Mouse (Mus musculus): ENCODE data around the gene Gm17949. TPM values are rescaled to one million over a fixed set of nuclear protein-coding genes. Genes with fewer than 3 reads are reported as not detected.

Gm17949 gene
- polyA plus RNA-seq, 1 experiment from 2014 or later, result 0.16 TPM

GRCm38 (mm10) chr17:57020960-57021359, 9.7 kb downstream of the Gm17949 start:
- 82% methylated on average over 5 of the region's 5 CpGs for WGBS

GRCm38 (mm10) chr17:57027471-57027870, 16.2 kb downstream of the Gm17949 start:
- DNase-seq (no peak), ATAC-seq (ENCODE audit: insufficient read depth) (no peak)
- Histone ChIP-seq H3K4me3 (ENCODE audit: low read depth, low read length) (no peak overlapping the region), H3K27ac (ENCODE audit: low read depth) (no peak overlapping the region), H3K27me3 (ENCODE audit: insufficient read depth, low read length) (no peaks in the 10 kb centered on the region), H3K4me1 (ENCODE audit: insufficient read depth) (0 out of 2 replicates have a peak, but pooled peaks cover 3% of the 10 kb centered on the region), H3K36me3 (ENCODE audit: insufficient read depth) (peaks cover 65% of the 10 kb centered on the region), H3K9ac (no peak overlapping the region), H3K9me3 (ENCODE audit: low read depth, low read length) (no peaks in the 10 kb centered on the region), H3K4me2 (no peak overlapping the region)
- TF ChIP-seq CTCF (IDR thresholded peaks at IDR 0.05; ENCODE audit: low read depth), result no peak
- 80% methylated on average over 4 of the region's 4 CpGs for WGBS

More at GRCm38 (mm10) chr17:57020960-57021359, 9.7 kb downstream of the Gm17949 start:
- H3K4me3 ChIP-seq (ENCODE audit: low read depth, low read length), result no peak overlapping the region
- TF ChIP-seq CTCF (IDR thresholded peaks at IDR 0.05; ENCODE audit: low read depth), result no peak
- no peaks in the 10 kb centered on the region for H3K27me3 ChIP-seq (ENCODE audit: insufficient read depth, low read length)
- ATAC-seq (ENCODE audit: insufficient read depth) (no peak), DNase-seq (no peak)
- no peak overlapping the region for H3K9ac ChIP-seq
- no peaks in the 10 kb centered on the region for H3K4me1 ChIP-seq (ENCODE audit: insufficient read depth)
- no peak overlapping the region for H3K27ac ChIP-seq (ENCODE audit: low read depth)
- H3K4me2 ChIP-seq, result no peak overlapping the region
- peaks cover 66% of the 10 kb centered on the region for H3K36me3 ChIP-seq (ENCODE audit: insufficient read depth)
- H3K9me3 ChIP-seq (ENCODE audit: low read depth, low read length), result no peaks in the 10 kb centered on the region

- no peak for TF ChIP-seq CTCF (IDR thresholded peaks at IDR 0.05; ENCODE audit: low read depth)
- H3K27ac ChIP-seq (ENCODE audit: low read depth), result no peak overlapping the region
- 0 out of 2 replicates have a peak, but pooled peaks cover 3% of the 10 kb centered on the region for H3K4me1 ChIP-seq (ENCODE audit: insufficient read depth)
- 24% methylated on average over 8 of the region's 8 CpGs for WGBS
- peaks cover 42% of the 10 kb centered on the region for H3K36me3 ChIP-seq (ENCODE audit: insufficient read depth)
- H3K9ac ChIP-seq, result peak overlapping the region; percentile 99
- no peaks in the 10 kb centered on the region for H3K9me3 ChIP-seq (ENCODE audit: low read depth, low read length)
- DNase-seq (no peak), ATAC-seq (ENCODE audit: insufficient read depth) (no peak)
- H3K27me3 ChIP-seq (ENCODE audit: insufficient read depth, low read length), result no peaks in the 10 kb centered on the region
- H3K4me3 ChIP-seq (ENCODE audit: low read depth, low read length), result peak overlapping the region; percentile 93
- peak overlapping the region; percentile 98 for H3K4me2 ChIP-seq
Observed at GRCm38 (mm10) chr17:57029691-57030090, 18.4 kb downstream of the Gm17949 start.

GRCm38 (mm10) chr17:57030931-57031660, 19.8 kb downstream of the Gm17949 start, which contains the start of gene Khsrp:
TSS of gene Khsrp (minus strand) at chr17:57031522.
- H3K4me3 ChIP-seq (ENCODE audit: low read depth, low read length), result peak within 1 kb of the TSS; percentile 93
- no peaks in the 10 kb centered on the region for H3K9me3 ChIP-seq (ENCODE audit: low read depth, low read length)
- H3K4me1 ChIP-seq (ENCODE audit: insufficient read depth), result 0 out of 2 replicates have a peak, but pooled peaks cover 3% of the 10 kb centered on the region
- no peaks in the 10 kb centered on the region for H3K27me3 ChIP-seq (ENCODE audit: insufficient read depth, low read length)
- DNase-seq (peak; percentile 59), ATAC-seq (ENCODE audit: insufficient read depth) (no peak)
- peak within 1 kb of the TSS; percentile 98 for H3K4me2 ChIP-seq
- TF ChIP-seq CTCF (IDR thresholded peaks at IDR 0.05; ENCODE audit: low read depth), result no peak
- peaks cover 28% of the 10 kb centered on the region for H3K36me3 ChIP-seq (ENCODE audit: insufficient read depth)
- H3K27ac ChIP-seq (ENCODE audit: low read depth), result peak within 1 kb of the TSS; percentile 95
- WGBS, result under 1% methylated on average over 90 of the region's 99 CpGs
- H3K9ac ChIP-seq, result peak within 1 kb of the TSS; percentile 99

GRCm38 (mm10) chr17:57031661-57032420, 20.6 kb downstream of the Gm17949 start:
- H3K4me3 ChIP-seq (ENCODE audit: low read depth, low read length), result peak overlapping the region; percentile 93
- 0 out of 2 replicates have a peak, but pooled peaks cover 3% of the 10 kb centered on the region for H3K4me1 ChIP-seq (ENCODE audit: insufficient read depth)
- peak overlapping the region; percentile 82 for H3K27ac ChIP-seq (ENCODE audit: low read depth)
- TF ChIP-seq CTCF (IDR thresholded peaks at IDR 0.05; ENCODE audit: low read depth), result 0 out of 2 replicates have a peak, but pooled peaks have one; percentile 15
- H3K27me3 ChIP-seq (ENCODE audit: insufficient read depth, low read length), result no peaks in the 10 kb centered on the region
- peaks cover 21% of the 10 kb centered on the region for H3K36me3 ChIP-seq (ENCODE audit: insufficient read depth)
- ATAC-seq (ENCODE audit: insufficient read depth) (peak; percentile 99), DNase-seq (peak; percentile 100)
- H3K9ac ChIP-seq, result peak overlapping the region; percentile 44
- under 1% methylated on average over 38 of the region's 38 CpGs for WGBS
- H3K9me3 ChIP-seq (ENCODE audit: low read depth, low read length), result no peaks in the 10 kb centered on the region
- H3K4me2 ChIP-seq, result peak overlapping the region; percentile 98

GRCm38 (mm10) chr17:57032854-57033253, 21.6 kb downstream of the Gm17949 start:
- no peaks in the 10 kb centered on the region for H3K9me3 ChIP-seq (ENCODE audit: low read depth, low read length)
- ATAC-seq (ENCODE audit: insufficient read depth), result no peak
- no peak for DNase-seq
- no peak overlapping the region for H3K4me3 ChIP-seq (ENCODE audit: low read depth, low read length)
- peak overlapping the region; percentile 67 for H3K4me2 ChIP-seq
- peak overlapping the region; percentile 44 for H3K9ac ChIP-seq
- H3K27ac ChIP-seq (ENCODE audit: low read depth), result peak overlapping the region; percentile 82; the same call in 1 of the 2 replicates
- H3K4me1 ChIP-seq (ENCODE audit: insufficient read depth), result 0 out of 2 replicates have a peak, but pooled peaks cover 3% of the 10 kb centered on the region
- no peaks in the 10 kb centered on the region for H3K27me3 ChIP-seq (ENCODE audit: insufficient read depth, low read length)
- TF ChIP-seq CTCF (IDR thresholded peaks at IDR 0.05; ENCODE audit: low read depth), result no peak
- H3K36me3 ChIP-seq (ENCODE audit: insufficient read depth), result peaks cover 11% of the 10 kb centered on the region
- WGBS, result 81% methylated on average over 4 of the region's 4 CpGs

- Histone ChIP-seq H3K27me3 (ENCODE audit: insufficient read depth, low read length) (no peaks in the 10 kb centered on the region), H3K4me2 (no peak overlapping the region), H3K4me3 (ENCODE audit: low read depth, low read length) (no peak overlapping the region), H3K36me3 (ENCODE audit: insufficient read depth) (no peaks in the 10 kb centered on the region), H3K9me3 (ENCODE audit: low read depth, low read length) (no peaks in the 10 kb centered on the region), H3K9ac (no peak overlapping the region), H3K4me1 (ENCODE audit: insufficient read depth) (no peaks in the 10 kb centered on the region), H3K27ac (ENCODE audit: low read depth) (no peak overlapping the region)
- no peak for DNase-seq
- peak; percentile 24; the same call in 1 of the 2 replicates for TF ChIP-seq CTCF (IDR thresholded peaks at IDR 0.05; ENCODE audit: low read depth)
- 33% methylated on average over 8 of the region's 8 CpGs for WGBS
- ATAC-seq (ENCODE audit: insufficient read depth), result no peak
Observed at GRCm38 (mm10) chr17:57038978-57039377, 27.7 kb downstream of the Gm17949 start.

Data from lung, embryonic 14.5 days (tissue).